Mouse (Mus musculus) lung, postnatal 0 days (tissue): ENCODE measurements at regions not wholly inside any gene's neighbourhood (a gene's known extent, or its start where the extent isn't known, plus 50 kb on each side); places are given as distances from the start of the nearest gene placed in this dataset.

Experiments used
- CTCF ChIP-seq: IDR thresholded peaks from 2 replicates; pipeline ENCODE4 v1.5.1; 2016; ENCODE audit warnings: antibody characterized with exemption, mild to moderate bottlenecking
- EP300 ChIP-seq: IDR thresholded peaks from 2 replicates; pipeline ENCODE4 v1.6.1; 2016; ENCODE audit warnings: antibody characterized with exemption, mild to moderate bottlenecking, control low read depth

DNA sequence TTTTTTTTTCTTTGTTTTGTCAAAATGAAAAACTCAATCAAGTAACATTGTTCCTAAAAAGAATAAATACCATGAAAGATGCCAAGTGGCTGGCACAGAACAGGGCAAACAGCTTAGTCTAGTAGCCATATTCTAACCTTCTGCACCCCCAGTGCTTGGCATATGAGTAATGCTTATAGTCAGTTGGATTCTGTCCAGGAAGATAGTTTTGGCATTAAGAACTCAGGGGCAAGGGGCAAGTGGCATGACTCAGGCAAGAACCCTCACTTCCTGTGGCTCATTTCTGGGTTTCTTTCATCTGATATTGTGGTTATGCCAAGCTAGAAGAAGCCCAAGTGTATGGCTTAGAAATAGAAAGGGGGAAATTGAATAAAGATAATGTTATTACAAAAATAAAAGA, 314.1 kb upstream of the Maf start:
- no peak for TF ChIP-seq CTCF
- no peak for TF ChIP-seq EP300
